Mouse (Mus musculus): ENCODE measurements around the gene Lpar2.

GRCm38 (mm10) chr8:69870003-69870765 lies 48.0 kb downstream of the Lpar2 start:
- TF ChIP-seq CTCF (conservative IDR thresholded peaks at IDR 0.05; ENCODE audit: low read length) (no peak), POU5F1 (IDR thresholded peaks at IDR 0.05; ENCODE audit: borderline replicate concordance, low read length) (no peak)
